Mouse (Mus musculus) CH12.LX (cell line): ENCODE measurements around the gene H1f0. TPM values are rescaled to one million over a fixed set of nuclear protein-coding genes. Genes with fewer than 3 reads are reported as not detected.

Source experiments
- DNase-seq: peaks from one replicate; pipeline ENCODE4 v3.0.0-alpha.2; 2013; ENCODE audit errors: extremely low read depth
- H3K27ac ChIP-seq: 2 replicates; pipeline ENCODE4 v1.5.1; 2012; ENCODE audit warnings: low read depth, mild to moderate bottlenecking, control low read depth, moderate library complexity; ENCODE audit not compliant: insufficient read depth
- H3K27me3 ChIP-seq: replicated peaks from 2 replicates; pipeline ENCODE3; 2012; ENCODE audit warnings: inconsistent platforms
- H3K36me3 ChIP-seq, 2 experiments: replicated peaks in 1 of 2; 2 replicates each; pipeline versions ENCODE3 to v1.6.1; 2012; ENCODE audit warnings: inconsistent platforms in 1 of 2, low read length in 1 of 2, mild to moderate bottlenecking in 1 of 2, mixed read lengths in 1 of 2, moderate library complexity in 1 of 2; ENCODE audit not compliant: control insufficient read depth in 1 of 2, insufficient read depth in 1 of 2
- H3K4me1 ChIP-seq, 2 experiments: 2 replicates each; pipeline ENCODE4 v1.6.1; 2012; ENCODE audit warnings: inconsistent platforms in 1 of 2, moderate library complexity in 1 of 2; ENCODE audit not compliant: insufficient read depth in 2 of 2, control insufficient read depth in 1 of 2
- H3K4me2 ChIP-seq: 2 replicates; pipeline ENCODE4 v1.6.1; 2012; ENCODE audit warnings: low read depth, mild to moderate bottlenecking, control low read depth; ENCODE audit not compliant: poor library complexity, insufficient read depth, severe bottlenecking
- H3K4me3 ChIP-seq, 3 experiments: fragments of 150-350 bp in 1 of 3; sonication (generic) in 1 of 3; replicated peaks in 1 of 3; 2 replicates each; pipeline versions ENCODE3 to v1.5.1; 2011 to 2012; ENCODE audit warnings: low read depth in 2 of 3, low read length in 2 of 3, mild to moderate bottlenecking in 2 of 3, moderate library complexity in 2 of 3, control low read depth in 1 of 3, improper control_type of control experiment in 1 of 3, inconsistent platforms in 1 of 3, mixed read lengths in 1 of 3; ENCODE audit not compliant: poor library complexity in 1 of 3
- H3K79me2 ChIP-seq: replicated peaks from 2 replicates; pipeline ENCODE4 v1.6.1; 2012; ENCODE audit warnings: mild to moderate bottlenecking, moderate library complexity; ENCODE audit not compliant: control insufficient read depth, poor library complexity, insufficient read depth, severe bottlenecking; ENCODE audit errors: extremely low read depth
- H3K9ac ChIP-seq: 2 replicates; pipeline ENCODE4 v1.6.1; 2012; ENCODE audit warnings: low read depth, mild to moderate bottlenecking, control low read depth, moderate library complexity; ENCODE audit not compliant: insufficient read depth
- H3K9me3 ChIP-seq: replicated peaks from 2 replicates; pipeline ENCODE3; 2012; ENCODE audit warnings: low read length, inconsistent platforms, mixed read lengths
- BHLHE40 ChIP-seq: IDR thresholded peaks from 2 replicates; pipeline ENCODE4 v1.6.1; 2011; ENCODE audit warnings: mild to moderate bottlenecking, low read depth, low read length, improper control_type of control experiment
- CTCF ChIP-seq, 2 experiments: IDR thresholded peaks in 1 of 2; conservative IDR thresholded peaks in 1 of 2; 2 replicates each; pipeline ENCODE4 v1.5.1; 2011 to 2012; ENCODE audit warnings: low read depth in 2 of 2, low read length in 2 of 2, improper control_type of control experiment in 1 of 2, inconsistent platforms in 1 of 2, mild to moderate bottlenecking in 1 of 2, moderate library complexity in 1 of 2
- E2F4 ChIP-seq: IDR thresholded peaks from 2 replicates; pipeline ENCODE4 v1.6.1; 2011; ENCODE audit warnings: low read depth, low read length, improper control_type of control experiment; ENCODE audit not compliant: insufficient replicate concordance
- ETS1 ChIP-seq: conservative IDR thresholded peaks from 2 replicates; pipeline ENCODE4 v1.6.1; 2012; ENCODE audit warnings: low read depth, mild to moderate bottlenecking, inconsistent platforms, low read length, improper control_type of control experiment, moderate library complexity
- HCFC1 ChIP-seq: IDR thresholded peaks from 2 replicates; pipeline ENCODE4 v1.6.1; 2012; ENCODE audit warnings: low read depth, mild to moderate bottlenecking, inconsistent platforms, low read length, improper control_type of control experiment
- IRF4 ChIP-seq: IDR thresholded peaks from 2 replicates; pipeline ENCODE4 v1.6.1; 2014; ENCODE audit warnings: low read depth, mild to moderate bottlenecking, inconsistent platforms, low read length, improper control_type of control experiment
- JUN ChIP-seq: IDR thresholded peaks from 2 replicates; pipeline ENCODE4 v1.6.1; 2011; ENCODE audit warnings: low read depth, mild to moderate bottlenecking, low read length, improper control_type of control experiment, moderate library complexity; ENCODE audit not compliant: insufficient read depth
- KAT2A ChIP-seq: IDR thresholded peaks from 2 replicates; pipeline ENCODE4 v1.6.1; 2012; ENCODE audit warnings: low read length, improper control_type of control experiment, inconsistent platforms; ENCODE audit not compliant: insufficient replicate concordance
- MAFK ChIP-seq: IDR thresholded peaks from 2 replicates; pipeline ENCODE4 v1.6.1; 2011; ENCODE audit warnings: low read length, improper control_type of control experiment; ENCODE audit not compliant: insufficient replicate concordance
- MEF2A ChIP-seq: IDR thresholded peaks from 2 replicates; pipeline ENCODE4 v1.6.1; 2014; ENCODE audit warnings: low read depth, mild to moderate bottlenecking, inconsistent platforms, low read length, improper control_type of control experiment, borderline replicate concordance
- MYC ChIP-seq: IDR thresholded peaks from 2 replicates; pipeline ENCODE4 v1.6.1; 2011; ENCODE audit warnings: low read depth, mild to moderate bottlenecking, improper control_type of control experiment, low read length
- PAX5 ChIP-seq: IDR thresholded peaks from 2 replicates; pipeline ENCODE4 v1.6.1; 2012; ENCODE audit warnings: low read length, inconsistent platforms, mixed read lengths
- POLR2A ChIP-seq: IDR thresholded peaks from 2 replicates; pipeline ENCODE4 v1.6.1; 2011; ENCODE audit warnings: low read depth, mild to moderate bottlenecking, improper control_type of control experiment, low read length
- RCOR1 ChIP-seq: conservative IDR thresholded peaks from 2 replicates; pipeline ENCODE4 v1.6.1; 2012; ENCODE audit warnings: low read depth, mild to moderate bottlenecking, inconsistent platforms, low read length, improper control_type of control experiment
- TCF12 ChIP-seq: IDR thresholded peaks from 2 replicates; pipeline ENCODE4 v1.6.1; 2014; ENCODE audit warnings: low read depth, mild to moderate bottlenecking, inconsistent platforms, low read length, improper control_type of control experiment
- ZKSCAN1 ChIP-seq: IDR thresholded peaks from 2 replicates; pipeline ENCODE4 v1.6.1; 2012; ENCODE audit warnings: low read depth, inconsistent platforms, low read length, improper control_type of control experiment, borderline replicate concordance
- ZMIZ1 ChIP-seq: IDR thresholded peaks from 2 replicates; pipeline ENCODE4 v1.6.1; 2012; ENCODE audit warnings: low read depth, mild to moderate bottlenecking, inconsistent platforms, low read length, improper control_type of control experiment
- dilution Hi-C: fragments of 300-500 bp; cut with MboI; formaldehyde crosslinking; loops from 2 replicates; pipeline ENCODE4 v1.14.3; 2020; ENCODE audit warnings: low sequenced_read_pairs; ENCODE audit not compliant: extremely low pct_unique_long_range_greater_than_20kb, extremely low pct_ligation_motif_present
- in situ Hi-C: fragments of 300-500 bp; cut with MboI; formaldehyde crosslinking; loops from 3 replicates; pipeline ENCODE4 v1.14.3; 2019; ENCODE audit warnings: low sequenced_read_pairs, low pct_ligation_motif_present, low pct_unique_long_range_greater_than_20kb, mixed read lengths
- polyA plus RNA-seq: library from polyadenylated mRNA; unstranded; fragments of >175 nt; gene quantifications from 2 replicates; pipeline ENCODE4 v1.2.1, GENCODE M21; 2012; ENCODE audit warnings: low read depth; ENCODE audit not compliant: insufficient read length
- total RNA-seq, 2 experiments: library from RNA; depleted of rRNA; stranded (reverse); fragments of 300-350 nt in 1 of 2; fragments of >200 nt in 1 of 2; gene quantifications; 2 replicates each; pipeline ENCODE4 v1.2.3; 2012 to 2014

Gene H1f0
- total and polyA plus RNA-seq, 3 experiments: 11.9 to 100 (median 15.9) TPM

- in situ Hi-C loops (no loop called here), dilution Hi-C loops (no loop called here)
- H3K4me1 ChIP-seq: peaks cover 16 to 50% of the 10 kb centered on the region in 2 experiments
- no peak overlapping the region for H3K4me2 ChIP-seq
- H3K36me3 ChIP-seq: peaks cover 70 to 86% of the 10 kb centered on the region in 2 experiments
- TF ChIP-seq TCF12: no peak
- no peak for TF ChIP-seq KAT2A
- TF ChIP-seq ZMIZ1: no peak
- no peak for TF ChIP-seq ZKSCAN1
- TF ChIP-seq HCFC1: no peak
- TF ChIP-seq JUN: no peak
- TF ChIP-seq MYC: no peak
- TF ChIP-seq POLR2A: no peak
- TF ChIP-seq IRF4: no peak
- no peak for TF ChIP-seq E2F4
- no peak for TF ChIP-seq MEF2A
- TF ChIP-seq RCOR1: no peak
- TF ChIP-seq CTCF (conservative IDR thresholded peaks at IDR 0.05 in 1 of 2, IDR thresholded peaks at IDR 0.05 in 1 of 2; ENCODE audit: low read depth in 2 of 2, low read length in 2 of 2): no peak
- H3K9ac ChIP-seq: no peak overlapping the region
- H3K27ac ChIP-seq: no peak overlapping the region
- H3K79me2 ChIP-seq: no peaks in the 10 kb centered on the region
- DNase-seq: no peak
- no peaks in the 10 kb centered on the region for H3K9me3 ChIP-seq
- H3K4me3 ChIP-seq: no peak overlapping the region
- no peaks in the 10 kb centered on the region for H3K27me3 ChIP-seq
Observed at GRCm38 (mm10) chr15:79002036-79002435, 26.2 kb upstream of the H1f0 start.

- H3K9ac ChIP-seq: no peak overlapping the region
- H3K79me2 ChIP-seq: no peaks in the 10 kb centered on the region
- dilution Hi-C loops: no loop called here
- no peak for TF ChIP-seq ETS1
- TF ChIP-seq MAFK: no peak
- TF ChIP-seq PAX5: no peak
- TF ChIP-seq BHLHE40: no peak
- no peak for TF ChIP-seq TCF12
- H3K9me3 ChIP-seq: no peaks in the 10 kb centered on the region
- H3K36me3 ChIP-seq: peaks cover 66 to 86% of the 10 kb centered on the region in 2 experiments
- H3K4me2 ChIP-seq: no peak overlapping the region
- DNase-seq: no peak
- H3K27me3 ChIP-seq: no peaks in the 10 kb centered on the region
- in situ Hi-C loops: no loop called here
- no peak overlapping the region for H3K4me3 ChIP-seq
- H3K27ac ChIP-seq: no peak overlapping the region
- peaks cover 16 to 40% of the 10 kb centered on the region in 2 experiments for H3K4me1 ChIP-seq
Observed at GRCm38 (mm10) chr15:79003079-79003478, 25.2 kb upstream of the H1f0 start.
